Mouse (Mus musculus): ENCODE measurements around the gene Plod2.

DNA sequence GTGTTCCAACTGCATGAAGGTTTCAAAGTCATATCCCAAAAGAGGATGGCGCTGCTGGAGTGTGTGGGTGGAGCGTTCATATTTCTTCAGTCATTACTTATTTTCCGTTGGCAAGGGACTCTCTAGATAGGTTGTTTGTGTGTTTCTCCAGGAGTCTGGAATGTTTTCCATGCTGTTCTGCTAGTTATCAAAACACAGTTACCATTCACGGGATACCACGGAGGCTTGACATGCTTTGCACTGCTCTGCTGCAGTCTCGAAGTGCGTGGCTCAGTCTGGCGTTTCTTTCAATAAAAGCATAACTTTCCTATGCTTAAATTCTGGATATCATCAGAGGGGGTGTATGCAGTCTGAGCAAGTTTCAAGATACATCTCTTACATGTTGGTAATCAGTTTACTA lies 17.7 kb downstream of the Plod2 start:
- TF ChIP-seq GATA1 (IDR thresholded peaks at IDR 0.05; ENCODE audit: low read length) (no peak), TAL1 (IDR thresholded peaks at IDR 0.05; ENCODE audit: low read length) (no peak)

Data from erythroblast, embryonic 14.5 days (primary cell).